Mouse (Mus musculus): Measurements from ENCODE around the gene Gbp5.

- TF ChIP-seq POLR2A (IDR thresholded peaks at IDR 0.05; ENCODE audit: borderline replicate concordance, extremely low read depth, insufficient read depth, insufficient read length, poor library complexity, severe bottlenecking) (no peak), CTCF (IDR thresholded peaks at IDR 0.05; ENCODE audit: borderline replicate concordance, extremely low read depth, insufficient read depth, insufficient read length) (no peak)
These were observed 41.9 kb downstream of the Gbp5 start for GRCm38 (mm10) chr3:142535667-142536066.
